Mouse (Mus musculus) myocyte (in vitro differentiated cells): Measurements from ENCODE around the gene Otos. TPM values are rescaled to one million over a fixed set of nuclear protein-coding genes. Genes with fewer than 3 reads are reported as not detected.

Experiments used
- H3K27me3 ChIP-seq: one replicate; pipeline ENCODE4 v1.6.1; 2011; ENCODE audit not compliant: control insufficient read depth, insufficient read depth, insufficient read length
- H3K36me3 ChIP-seq: one replicate; pipeline ENCODE4 v1.6.1; 2011; ENCODE audit not compliant: control insufficient read depth, insufficient read depth
- H3K4me2 ChIP-seq: one replicate; pipeline ENCODE4 v1.6.1; 2011; ENCODE audit warnings: low read depth, control low read depth
- H3K4me3 ChIP-seq: one replicate; pipeline ENCODE4 v1.5.1; 2011; ENCODE audit warnings: mild to moderate bottlenecking, control low read depth, moderate library complexity
- H3K79me2 ChIP-seq: one replicate; pipeline ENCODE4 v1.6.1; 2011; ENCODE audit not compliant: control insufficient read depth, insufficient read depth
- H3ac ChIP-seq: one replicate; pipeline ENCODE4 v1.6.1; 2011; ENCODE audit not compliant: control insufficient read depth, insufficient read length
- CEBPB ChIP-seq: IDR thresholded peaks from 2 replicates; pipeline ENCODE4 v1.6.1; 2011; ENCODE audit warnings: mild to moderate bottlenecking, moderate library complexity; ENCODE audit not compliant: poor library complexity, insufficient read depth, severe bottlenecking
- E2F4 ChIP-seq: IDR thresholded peaks from one replicate; pipeline ENCODE4 v1.6.1; 2011; ENCODE audit warnings: mild to moderate bottlenecking, control low read depth, moderate library complexity; ENCODE audit not compliant: insufficient read depth
- MAX ChIP-seq: IDR thresholded peaks from one replicate; pipeline ENCODE4 v1.6.1; 2011; ENCODE audit warnings: low read depth, mild to moderate bottlenecking, control low read depth
- MYOD1 ChIP-seq, 3 experiments: IDR thresholded peaks; one replicate each; pipeline ENCODE4 v1.6.1; 2011; ENCODE audit warnings: control low read depth in 2 of 3, low read depth in 2 of 3, mild to moderate bottlenecking in 2 of 3, moderate library complexity in 1 of 3; ENCODE audit not compliant: insufficient read length in 2 of 3, control insufficient read depth in 1 of 3
- MYOG ChIP-seq, 3 experiments: IDR thresholded peaks; one replicate each; pipeline ENCODE4 v1.6.1; 2011; ENCODE audit warnings: control low read depth in 2 of 3, low read depth in 2 of 3, mild to moderate bottlenecking in 2 of 3; ENCODE audit not compliant: insufficient read length in 2 of 3, control insufficient read depth in 1 of 3, insufficient read depth in 1 of 3
- POLR2A ChIP-seq: IDR thresholded peaks from one replicate; pipeline ENCODE4 v1.6.1; 2011; ENCODE audit warnings: low read depth, mild to moderate bottlenecking, control low read depth, moderate library complexity; ENCODE audit not compliant: insufficient read length
- POLR2AphosphoS2 ChIP-seq: IDR thresholded peaks from one replicate; pipeline ENCODE4 v1.6.1; 2011; ENCODE audit warnings: low read depth, control low read depth; ENCODE audit not compliant: insufficient read length
- REST ChIP-seq: IDR thresholded peaks from one replicate; pipeline ENCODE4 v1.6.1; 2011; ENCODE audit warnings: mild to moderate bottlenecking, control low read depth, moderate library complexity; ENCODE audit not compliant: insufficient read depth, insufficient read length
- SRF ChIP-seq: IDR thresholded peaks from one replicate; pipeline ENCODE4 v1.6.1; 2011; ENCODE audit warnings: low read depth; ENCODE audit not compliant: control insufficient read depth, insufficient read length
- TCF12 ChIP-seq: IDR thresholded peaks from one replicate; pipeline ENCODE4 v1.6.1; 2011; ENCODE audit warnings: mild to moderate bottlenecking, control low read depth; ENCODE audit not compliant: poor library complexity, insufficient read depth, severe bottlenecking
- TCF3 ChIP-seq: IDR thresholded peaks from one replicate; pipeline ENCODE4 v1.6.1; 2011; ENCODE audit warnings: low read depth, control low read depth; ENCODE audit not compliant: insufficient read length
- USF1 ChIP-seq: IDR thresholded peaks from one replicate; pipeline ENCODE4 v1.6.1; 2011; ENCODE audit warnings: low read depth, mild to moderate bottlenecking, control low read depth, moderate library complexity
- polyA plus RNA-seq: library from polyadenylated mRNA; unstranded; fragments of >200 nt; fragmentation: generic; extraction: Trizol; gene quantifications from one replicate; pipeline ENCODE4 v1.2.1, GENCODE M21; 2012; ENCODE audit warnings: missing spikeins

The Otos gene
- polyA plus RNA-seq, 1 experiment: 1.2 TPM

DNA sequence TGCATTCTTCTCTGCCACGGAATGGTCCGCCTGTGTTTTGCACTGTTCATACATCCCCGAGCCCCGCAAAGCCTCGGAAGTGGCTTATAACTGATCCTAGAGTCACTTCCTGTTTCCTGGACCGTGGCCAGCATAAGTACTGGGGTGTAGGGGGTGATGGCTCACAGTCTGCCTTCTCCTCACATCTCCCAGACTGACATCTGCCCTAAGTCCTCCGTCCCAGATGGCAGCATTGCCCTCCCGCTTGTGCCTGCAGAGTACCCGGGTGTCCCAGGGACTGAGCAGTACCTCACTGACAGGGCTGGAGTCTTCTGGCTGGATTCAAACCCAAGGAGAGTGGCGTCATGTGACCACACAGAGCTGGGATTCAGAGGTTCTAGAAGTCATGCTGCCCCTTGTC is 444 bp downstream of the Otos start:
- Histone ChIP-seq H3K4me2 (peak overlapping the region; percentile 48), H3K27me3 (no peaks in the 10 kb centered on the region)
- TF ChIP-seq USF1 (peak; percentile 43), E2F4 (no peak)

DNA sequence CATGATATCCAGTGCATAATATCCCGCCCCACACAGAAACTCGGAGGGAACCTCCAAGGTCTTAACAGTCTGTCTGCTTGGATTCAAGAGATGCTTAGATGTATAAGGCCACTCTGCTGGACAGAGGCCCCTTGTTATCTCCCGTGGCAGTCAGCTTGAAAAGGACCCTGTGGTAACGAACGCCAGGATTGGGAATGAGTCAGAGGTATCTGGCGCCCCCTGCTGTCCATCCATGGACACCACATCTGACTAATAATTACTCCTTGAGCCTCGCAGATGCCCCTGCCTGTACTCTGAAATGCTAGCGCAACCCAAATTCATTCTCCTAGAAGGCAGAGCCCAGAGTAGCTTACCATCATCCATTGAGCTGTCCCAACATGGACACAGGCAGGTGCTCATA is 889 bp downstream of the Otos start:
- no peak overlapping the region for H3ac ChIP-seq
- H3K27me3 ChIP-seq: no peaks in the 10 kb centered on the region
- H3K36me3 ChIP-seq: no peaks in the 10 kb centered on the region
- H3K4me2 ChIP-seq: peak overlapping the region; percentile 48
- TF ChIP-seq CEBPB: no peak
- TF ChIP-seq TCF12: no peak
- no peak for TF ChIP-seq TCF3
- no peak for TF ChIP-seq MYOD1 (IDR thresholded peaks at IDR 0.05; ENCODE audit: control insufficient read depth in 1 of 3, insufficient read length in 2 of 3, low read depth in 2 of 3)
- no peak for TF ChIP-seq MAX
- TF ChIP-seq USF1: no peak
- no peak for TF ChIP-seq POLR2A
- no peak for TF ChIP-seq REST
- no peak for TF ChIP-seq MYOG (IDR thresholded peaks at IDR 0.05; ENCODE audit: control insufficient read depth in 1 of 3, insufficient read depth in 1 of 3, insufficient read length in 2 of 3, low read depth in 2 of 3)
- no peak for TF ChIP-seq E2F4
- TF ChIP-seq POLR2AphosphoS2: no peak
- TF ChIP-seq SRF: no peak
- no peaks in the 10 kb centered on the region for H3K79me2 ChIP-seq
- H3K4me3 ChIP-seq: no peak overlapping the region

More for the DNA sequence above, 444 bp downstream of the Otos start:
- H3K36me3 ChIP-seq: no peaks in the 10 kb centered on the region
- no peaks in the 10 kb centered on the region for H3K79me2 ChIP-seq
- H3K4me3 ChIP-seq: no peak overlapping the region
- no peak overlapping the region for H3ac ChIP-seq

- Histone ChIP-seq H3K27me3 (no peaks in the 10 kb centered on the region), H3ac (no peak overlapping the region), H3K36me3 (no peaks in the 10 kb centered on the region), H3K4me2 (no peak overlapping the region), H3K79me2 (no peaks in the 10 kb centered on the region), H3K4me3 (no peak overlapping the region)
- TF ChIP-seq CEBPB (no peak), TCF3 (no peak), TCF12 (no peak)
These were observed 1.6 kb downstream of the Otos start for GRCm38 (mm10) chr1:92647026-92647425.

DNA sequence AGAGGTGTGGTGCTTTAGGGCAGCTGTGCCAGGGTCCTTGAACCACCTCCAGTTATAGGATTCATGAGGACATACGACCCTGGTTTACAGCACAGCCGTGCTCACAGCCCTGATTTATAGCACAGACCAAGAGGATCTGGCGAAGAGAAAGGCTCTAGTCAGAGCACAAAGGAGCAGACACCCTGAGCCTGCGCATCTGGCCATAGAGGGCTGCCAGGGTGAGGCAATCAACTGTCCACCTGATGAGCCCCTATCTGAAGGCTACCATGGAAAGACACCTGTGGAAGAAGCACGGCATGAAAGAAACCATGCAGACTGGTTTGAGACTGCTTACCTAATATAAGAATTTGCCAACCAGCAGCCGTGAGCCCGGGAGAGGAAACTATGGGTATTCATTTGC is 2.0 kb downstream of the Otos start:
- TF ChIP-seq TCF3: no peak
- TF ChIP-seq POLR2AphosphoS2: no peak
- no peak for TF ChIP-seq TCF12
- no peak for TF ChIP-seq MYOD1 (IDR thresholded peaks at IDR 0.05; ENCODE audit: control insufficient read depth in 1 of 3, insufficient read length in 2 of 3, low read depth in 2 of 3)
- no peak for TF ChIP-seq USF1
- TF ChIP-seq MAX: no peak
- TF ChIP-seq SRF: no peak
- no peak for TF ChIP-seq E2F4
- no peak for TF ChIP-seq CEBPB
- TF ChIP-seq MYOG (IDR thresholded peaks at IDR 0.05; ENCODE audit: control insufficient read depth in 1 of 3, insufficient read depth in 1 of 3, insufficient read length in 2 of 3, low read depth in 2 of 3): no peak
- no peak for TF ChIP-seq POLR2A
- TF ChIP-seq REST: no peak
- Histone ChIP-seq H3K36me3 (no peaks in the 10 kb centered on the region), H3K4me2 (no peak overlapping the region), H3K27me3 (no peaks in the 10 kb centered on the region), H3K4me3 (no peak overlapping the region), H3ac (no peak overlapping the region), H3K79me2 (no peaks in the 10 kb centered on the region)

DNA sequence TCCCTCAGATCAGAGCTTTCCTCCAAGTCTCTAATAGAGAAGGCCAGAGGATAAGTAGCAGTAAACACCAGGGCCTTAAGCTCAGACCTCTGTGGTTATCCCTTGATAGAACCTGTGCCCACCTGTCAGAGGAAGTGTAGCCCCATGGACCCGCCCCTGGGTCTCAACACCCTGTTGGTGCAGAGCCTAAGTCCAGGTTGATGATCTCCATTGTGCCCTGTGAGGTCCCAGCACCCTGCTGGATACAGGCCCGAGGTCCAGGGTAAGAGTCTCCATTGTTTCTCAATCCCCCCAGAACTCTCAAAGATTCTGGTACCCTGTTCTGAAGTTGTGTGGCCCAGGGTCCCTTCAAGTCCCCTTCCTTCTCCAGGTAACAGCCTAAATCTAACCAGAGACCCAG is 2.5 kb downstream of the Otos start:
- H3ac ChIP-seq: no peak overlapping the region
- H3K4me2 ChIP-seq: no peak overlapping the region
- H3K36me3 ChIP-seq: no peaks in the 10 kb centered on the region
- no peaks in the 10 kb centered on the region for H3K27me3 ChIP-seq
- TF ChIP-seq SRF (no peak), TCF12 (no peak), POLR2AphosphoS2 (no peak), MYOG (IDR thresholded peaks at IDR 0.05; ENCODE audit: control insufficient read depth in 1 of 3, insufficient read depth in 1 of 3, insufficient read length in 2 of 3, low read depth in 2 of 3) (no peak), USF1 (no peak), CEBPB (no peak), MAX (no peak), REST (no peak), E2F4 (no peak), POLR2A (no peak), MYOD1 (IDR thresholded peaks at IDR 0.05; ENCODE audit: control insufficient read depth in 1 of 3, insufficient read length in 2 of 3, low read depth in 2 of 3) (no peak), TCF3 (no peak)
- H3K79me2 ChIP-seq: peaks cover 5% of the 10 kb centered on the region
- no peak overlapping the region for H3K4me3 ChIP-seq
